ENCODE assay signal across 3 mouse cellular contexts in genomic region chr19:47852131-47852530, GRCm38 (mm10). TPM values are rescaled to one million over a fixed set of nuclear protein-coding genes. Genes with fewer than 3 reads are reported as not detected.
"Had no signal": no experiment of that assay in that cellular context is flagged by ENCODE, and none has a peak within 500 bp of the region (broad histone marks: within the 10 kb centered on the region; RNA-seq: fewer than 3 reads in every experiment).

No protein-coding gene starts in this region.

RNA-seq across cellular contexts. Expression of gene Gsto2, which starts 13.2 kb away (rescaled TPM):
- total RNA-seq: common myeloid progenitor, adult 5-6 weeks; granulocyte monocyte progenitor cell, adult 5-6 weeks had no signal
- polyA plus RNA-seq: erythroblast, embryonic 14.5 days had no signal
